Mouse (Mus musculus) heart, adult 8-10 months (tissue): ENCODE data around the gene Treml1. TPM values are rescaled to one million over a fixed set of nuclear protein-coding genes. Genes with fewer than 3 reads are reported as not detected.
"Not testable (repeated sequence)": the region's sequence is repeated elsewhere in the genome, so short reads cannot be mapped to it uniquely, and the experiment has no call there.

Experiments
- DNase-seq: peaks from one replicate; pipeline ENCODE4 v3.0.0; 2022; ENCODE audit warnings: low spot score
- total RNA-seq, 4 experiments: library from RNA; stranded (reverse); gene quantifications; 2 replicates each; pipeline ENCODE4 v1.2.4; 2022

The Treml1 gene
- total RNA-seq, result 1 to 10 TPM in 2 of 4 experiments, under 1 TPM in 2; 0.28 to 1.3 (median 1.0) TPM

- no peak for DNase-seq
These were observed at the start of gene Treml1 for GRCm38 (mm10) chr17:48359616-48360015. Treml1 (plus strand) TSS chr17:48359916.

DNA sequence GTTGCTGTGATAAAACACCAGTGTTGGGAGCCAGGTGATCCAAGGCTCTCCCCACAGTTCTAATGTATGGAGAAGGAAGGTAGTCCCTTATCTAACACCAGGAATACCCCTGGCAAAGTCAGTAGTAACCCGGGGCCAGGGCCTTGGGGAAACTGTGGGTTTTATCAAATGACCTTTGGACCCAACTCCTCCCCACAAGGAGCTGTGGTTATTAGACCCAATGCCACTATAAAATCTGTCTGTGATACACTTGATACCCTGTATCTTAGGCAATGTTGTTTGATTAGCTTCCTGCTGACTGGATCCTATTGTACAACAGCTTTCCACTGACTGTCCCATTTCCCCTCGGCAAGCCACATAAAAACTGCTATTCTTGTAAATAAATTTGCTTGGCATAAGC, 47.6 kb upstream of the Treml1 start:
- DNase-seq, result no peak

DNA sequence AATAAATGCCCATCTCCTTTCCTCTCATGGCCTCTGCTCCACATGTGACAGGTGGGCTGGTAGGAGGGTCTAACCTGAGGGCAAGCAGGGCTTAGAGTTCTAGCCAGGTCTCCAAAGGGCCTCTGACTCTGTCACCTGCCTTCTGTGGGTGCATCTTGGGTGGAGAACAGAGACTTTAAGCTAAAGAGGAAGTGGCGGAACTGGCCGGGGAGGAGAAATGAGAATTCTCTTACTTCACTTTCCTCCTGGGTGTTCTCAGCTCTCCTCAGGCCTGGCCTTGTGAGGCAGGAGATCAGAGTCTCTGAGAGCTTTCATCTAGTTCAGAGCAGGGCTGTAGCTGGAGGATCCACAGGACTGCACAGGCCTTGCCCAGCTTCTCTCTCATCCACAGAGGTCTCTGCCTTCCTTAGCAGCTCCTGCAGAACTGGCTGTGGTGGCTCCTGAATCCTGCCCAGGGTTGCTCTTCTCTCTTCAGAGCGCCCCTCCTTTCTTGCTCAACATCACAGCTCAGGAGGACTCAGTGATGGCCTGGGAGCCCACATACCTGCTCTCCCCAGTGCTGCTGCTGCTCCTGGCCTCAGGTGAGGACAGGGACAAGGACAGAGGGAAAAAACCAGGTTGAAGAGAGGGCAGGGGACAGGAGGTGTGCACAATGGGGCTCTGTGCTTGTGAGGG, 43.7 kb upstream of the Treml1 start, which contains the start of gene B430306N03Rik:
Gene B430306N03Rik (plus strand): TSS at position 237 of the 675 bp plus-strand sequence.
- not testable (repeated sequence) for DNase-seq

- DNase-seq, result no peak
These were observed 41.0 kb upstream of the Treml1 start for GRCm38 (mm10) chr17:48318686-48319085.

DNA sequence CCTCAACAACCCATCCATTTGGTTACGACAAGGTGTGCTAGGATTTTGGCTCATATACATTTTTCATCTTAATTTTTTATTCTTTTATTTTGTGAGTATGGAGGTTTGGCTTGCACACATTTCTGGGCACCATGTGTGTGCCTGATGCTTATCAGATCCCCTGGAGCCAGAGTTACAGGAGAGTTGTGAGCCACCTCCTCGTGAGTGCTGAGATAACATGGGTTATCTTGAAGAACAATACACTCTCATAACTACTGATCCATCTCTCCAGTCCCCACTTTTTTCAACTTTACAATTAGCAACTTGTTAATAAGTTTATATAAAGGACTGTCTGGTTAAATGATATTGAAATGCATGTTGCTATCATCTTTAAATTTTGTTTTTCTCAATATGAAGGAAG, 38.4 kb upstream of the Treml1 start:
- DNase-seq, result no peak

- no peak for DNase-seq
These were observed 36.5 kb upstream of the Treml1 start for GRCm38 (mm10) chr17:48323236-48323635.

DNA sequence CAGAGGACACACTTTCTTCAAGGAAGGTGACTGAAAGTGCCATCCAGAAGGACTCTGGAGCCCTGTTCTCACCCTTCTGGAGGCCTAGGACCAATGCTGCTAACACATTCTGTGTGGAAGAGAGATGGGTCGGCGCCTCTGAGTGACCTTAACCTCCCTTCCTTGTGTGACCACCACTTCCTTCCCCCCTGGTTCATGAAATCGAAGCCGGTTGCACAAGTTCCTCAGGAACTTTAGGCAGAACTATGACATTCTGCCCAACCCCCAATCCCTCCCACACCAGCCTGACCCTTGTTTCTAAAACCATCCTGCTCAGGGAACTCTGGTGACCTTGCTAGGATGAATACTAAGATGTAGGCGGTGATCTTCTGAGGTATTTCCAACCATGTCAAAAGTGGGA, 35.5 kb upstream of the Treml1 start:
- no peak for DNase-seq

- no peak for DNase-seq
These were observed 34.6 kb upstream of the Treml1 start for GRCm38 (mm10) chr17:48325093-48325492.

- DNase-seq, result no peak
These were observed 34.1 kb upstream of the Treml1 start for GRCm38 (mm10) chr17:48325638-48326037.

- no peak for DNase-seq
These were observed 33.1 kb upstream of the Treml1 start for GRCm38 (mm10) chr17:48326656-48327055.

- no peak for DNase-seq
These were observed 27.2 kb upstream of the Treml1 start for GRCm38 (mm10) chr17:48332524-48332923.

DNA sequence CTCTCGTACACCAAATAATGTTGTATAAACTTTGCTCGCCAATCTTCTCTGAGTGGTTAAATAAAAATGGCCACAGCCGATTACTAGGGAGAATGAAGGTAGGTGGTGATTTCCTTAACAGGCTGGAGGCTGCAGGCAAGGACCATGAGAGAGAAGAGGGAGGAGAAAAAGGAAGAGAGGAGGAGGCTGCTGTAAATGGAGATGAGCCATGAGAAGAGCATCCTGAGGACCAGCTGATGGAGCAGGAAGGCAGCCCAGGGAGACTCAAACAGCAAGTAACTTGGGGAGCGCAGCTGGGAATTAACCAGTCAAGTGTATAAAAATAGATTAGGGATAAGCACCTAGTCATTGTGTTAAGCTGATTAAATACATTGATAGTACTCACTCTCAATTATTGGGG, 25.5 kb upstream of the Treml1 start:
- no peak for DNase-seq

DNA sequence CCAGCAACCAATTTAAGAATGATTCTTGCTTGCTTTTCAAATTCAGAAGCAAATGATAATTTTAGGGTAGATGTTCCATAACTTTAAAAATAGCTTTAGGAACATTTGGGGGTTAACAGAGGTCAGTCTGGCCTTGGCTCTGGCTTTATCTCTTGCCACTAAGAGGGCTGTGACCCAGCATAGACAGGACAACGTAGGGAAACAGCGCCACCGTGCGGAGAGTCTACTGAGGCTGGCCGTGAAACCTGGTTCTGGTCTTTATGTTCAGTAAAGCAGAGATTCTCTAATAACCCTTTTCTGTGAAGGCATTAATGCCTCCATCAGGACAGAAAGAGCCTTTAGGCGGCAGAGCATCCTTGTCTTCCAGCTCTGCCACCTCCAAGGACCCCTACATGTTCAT, 22.9 kb upstream of the Treml1 start:
- DNase-seq, result peak; percentile 79

GRCm38 (mm10) chr17:48340267-48340666, 19.4 kb upstream of the Treml1 start:
- no peak for DNase-seq

GRCm38 (mm10) chr17:48341947-48342346, 17.8 kb upstream of the Treml1 start:
- no peak for DNase-seq

DNA sequence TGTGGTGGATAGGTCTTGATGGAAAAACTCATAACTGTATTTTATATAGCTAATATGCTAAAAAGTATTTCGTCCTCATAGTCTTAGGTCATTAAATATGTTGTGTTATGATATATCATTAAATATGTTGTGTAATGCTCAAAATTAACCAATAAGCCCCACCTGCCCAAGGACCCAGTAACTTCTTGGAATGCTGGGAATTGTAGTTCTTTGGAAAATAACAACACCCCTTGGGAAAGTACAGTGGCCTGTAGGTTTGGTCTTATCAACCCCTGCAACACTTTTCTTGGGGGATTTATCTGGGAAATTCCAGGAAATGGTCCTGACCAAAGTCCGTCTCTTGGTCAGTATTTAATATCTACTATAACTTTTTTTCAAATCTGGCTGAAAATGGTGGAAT, 16.7 kb upstream of the Treml1 start:
- DNase-seq, result no peak

DNA sequence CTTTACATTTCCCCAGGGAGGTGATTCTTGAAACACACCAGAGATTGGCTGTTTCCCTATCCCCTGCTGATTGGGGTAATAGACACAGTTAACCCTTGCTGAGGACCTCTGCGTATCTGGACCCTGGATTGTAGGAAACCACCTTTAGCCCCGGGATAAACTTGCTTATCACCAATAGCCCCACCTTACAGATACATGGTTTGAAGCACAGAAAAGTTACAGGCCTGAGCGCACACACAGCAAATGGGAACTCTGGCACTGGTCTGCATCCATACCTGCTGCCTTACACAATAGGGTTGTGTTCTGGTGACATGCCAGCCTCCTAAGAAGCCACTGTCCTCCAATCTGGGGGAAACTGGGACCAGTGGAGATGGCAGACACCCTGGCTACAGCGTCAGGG, 13.9 kb upstream of the Treml1 start:
- DNase-seq, result no peak

DNA sequence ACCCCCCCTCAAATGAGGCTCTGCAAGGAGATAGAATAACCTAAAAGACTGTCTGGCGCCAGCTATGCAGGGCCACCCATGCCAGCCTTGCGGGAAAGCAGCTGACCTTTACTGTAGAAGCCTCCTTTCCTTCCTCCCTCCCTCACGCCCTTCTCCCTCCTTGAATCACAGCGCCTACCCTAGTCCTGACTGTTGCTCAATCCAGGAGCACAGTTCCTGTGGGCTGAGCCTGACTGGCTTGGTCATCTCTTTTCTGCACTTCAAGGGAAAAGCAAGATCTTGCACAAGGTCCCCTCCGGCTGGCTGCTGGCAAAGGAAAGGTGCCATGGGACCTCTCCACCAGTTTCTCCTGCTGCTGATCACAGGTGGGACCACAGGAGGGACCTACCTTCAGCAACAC, 13.5 kb upstream of the Treml1 start, which contains the start of gene Trem2:
Gene Trem2 (plus strand): TSS at position 171 of the 400 bp plus-strand sequence.
- no peak for DNase-seq

DNA sequence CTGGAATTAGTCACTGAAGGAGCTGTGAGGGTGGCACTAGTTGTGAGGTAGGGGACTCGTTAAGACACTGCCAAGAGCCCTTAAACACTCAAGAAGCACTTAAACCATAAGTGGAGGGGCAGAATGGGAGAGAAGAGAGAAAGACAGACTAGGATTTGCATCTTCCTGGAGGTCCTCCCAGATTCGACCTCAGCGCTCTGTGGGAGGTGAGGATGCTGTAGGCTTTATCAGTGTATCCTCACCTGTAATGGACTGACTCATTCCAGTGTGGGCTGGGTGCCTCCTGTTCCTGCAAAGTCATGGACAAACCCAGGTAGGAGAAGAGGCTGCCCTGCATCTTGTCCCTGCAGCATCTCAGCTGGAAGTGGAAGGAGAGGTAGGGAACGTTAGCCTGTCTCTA, 12.9 kb upstream of the Treml1 start:
- DNase-seq, result no peak

GRCm38 (mm10) chr17:48347287-48347686, 12.4 kb upstream of the Treml1 start:
- no peak for DNase-seq

- no peak for DNase-seq
These were observed 9.0 kb upstream of the Treml1 start for GRCm38 (mm10) chr17:48350681-48351193.

GRCm38 (mm10) chr17:48352976-48353375, 6.7 kb upstream of the Treml1 start:
- not testable (repeated sequence) for DNase-seq

DNA sequence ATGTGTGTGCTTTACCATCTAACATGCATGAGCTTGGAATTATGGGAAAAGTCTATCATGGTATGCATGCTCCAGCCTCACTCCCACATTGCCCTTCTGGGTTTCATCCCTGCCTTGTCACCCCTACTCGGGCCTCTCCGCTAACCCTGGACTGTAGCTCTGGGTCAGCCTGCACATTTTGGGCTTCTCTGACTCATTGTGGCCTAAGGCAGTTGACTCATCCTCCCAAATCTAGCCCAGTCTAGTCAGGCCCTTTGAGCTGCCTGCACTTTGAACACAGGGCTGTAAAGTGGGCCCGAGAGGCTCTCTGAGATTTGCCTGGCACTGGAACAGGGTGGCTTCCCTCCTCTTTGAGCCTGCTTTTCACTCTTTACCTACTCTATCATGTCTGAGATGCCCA, 3.9 kb upstream of the Treml1 start:
- no peak for DNase-seq

DNA sequence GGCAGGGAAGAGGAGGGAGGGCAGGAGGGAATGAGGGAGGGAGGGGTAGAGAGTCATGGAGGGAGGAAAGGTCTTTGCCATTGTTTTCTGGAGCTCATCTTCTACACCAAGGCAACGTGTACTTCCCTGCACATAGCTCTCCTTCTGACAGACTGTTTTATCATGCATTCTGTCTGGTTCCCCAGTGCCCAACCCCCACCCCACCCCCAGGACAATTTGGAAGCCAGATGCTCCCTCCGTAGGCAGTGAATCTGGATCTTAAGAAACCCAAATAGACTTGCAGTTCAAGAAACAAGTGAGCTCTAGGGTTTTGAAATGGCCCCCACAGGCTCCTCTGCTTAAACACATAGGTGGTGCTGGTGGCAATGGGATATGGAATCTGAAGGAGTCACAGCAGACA, 1.8 kb upstream of the Treml1 start:
- DNase-seq, result no peak
